Comparison of ENCODE assay signal across 8 mouse cellular contexts in genomic region chr9:53536558-53537320, GRCm38 (mm10). TPM values are rescaled to one million over a fixed set of nuclear protein-coding genes. Genes with fewer than 3 reads are reported as not detected.
DNase-seq lines count a peak whose midpoint lies in the region; ATAC-seq lines count a peak whose summit lies in the region.

Gene Atm, minus strand, starts transcription at chr9:53536740.
Gene Npat, plus strand, starts transcription at chr9:53537047.

- no peaks in the 10 kb centered on the region for H3K9me3 ChIP-seq in heart, embryonic 13.5 days
- H3K9me3 ChIP-seq in liver, embryonic 12.5 days (replicated peaks) = no peaks in the 10 kb centered on the region
- H3K9me3 ChIP-seq in stomach, embryonic 15.5 days = no peaks in the 10 kb centered on the region

- peak within 1 kb of the TSS; percentile 96 for H3K9ac ChIP-seq in heart, embryonic 13.5 days
- peak within 1 kb of the TSS; percentile 96 for H3K9ac ChIP-seq in liver, embryonic 12.5 days
- H3K9ac ChIP-seq in stomach, embryonic 15.5 days = peak within 1 kb of the TSS; percentile 80

- WGBS in heart, embryonic 13.5 days = under 1% methylated on average over 69 of the region's 69 CpGs
- WGBS in liver, embryonic 12.5 days (ENCODE audit: insufficient replicate concordance) = under 1% methylated on average over 69 of the region's 69 CpGs
- WGBS in stomach, embryonic 15.5 days = under 1% methylated on average over 63 of the region's 69 CpGs

- peaks cover 13% of the 10 kb centered on the region for H3K36me3 ChIP-seq in heart, embryonic 13.5 days
- H3K36me3 ChIP-seq in liver, embryonic 12.5 days = peaks cover 20% of the 10 kb centered on the region
- H3K36me3 ChIP-seq in stomach, embryonic 15.5 days = no peaks in the 10 kb centered on the region

- peak; percentile 100 for DNase-seq in CD4-positive, CD25-positive, alpha-beta regulatory T cell, adult 2 months (ENCODE audit: low read depth, low spot score)
- DNase-seq in fat pad, adult 2 months (ENCODE audit: extremely low read depth, low read depth, low spot score) = peak; percentile 77
- peak; percentile 100 for DNase-seq in kidney, postnatal 10 days
- peak; percentile 99 for DNase-seq in natural killer cell, adult 2 months (ENCODE audit: low spot score in 2 of 2)

- 0 out of 2 replicates have a peak, but pooled peaks cover 2% of the 10 kb centered on the region for H3K4me1 ChIP-seq in brown adipose tissue, adult 24 weeks (ENCODE audit: control insufficient read depth, insufficient read depth, insufficient read length, low read length)
- peaks cover 27% of the 10 kb centered on the region for H3K4me1 ChIP-seq in heart, embryonic 13.5 days
- H3K4me1 ChIP-seq in liver, embryonic 12.5 days = peaks cover 35% of the 10 kb centered on the region
- H3K4me1 ChIP-seq in stomach, embryonic 15.5 days = peaks cover 5% of the 10 kb centered on the region

- peak; percentile 99 for ATAC-seq in heart, embryonic 13.5 days (ENCODE audit: extremely low read depth, insufficient number of reproducible peaks, low FRiP score, low TSS enrichment)
- peak; percentile 99 for ATAC-seq in liver, embryonic 12.5 days
- peak; percentile 99 for ATAC-seq in stomach, embryonic 15.5 days (ENCODE audit: insufficient read depth, low FRiP score, low read depth)

- peak within 1 kb of the TSS; percentile 40; the same call in 1 of the 2 replicates for H3K27ac ChIP-seq in brown adipose tissue, adult 24 weeks (replicated peaks; ENCODE audit: low read depth, low read length)
- H3K27ac ChIP-seq in heart, embryonic 13.5 days (replicated peaks) = peak within 1 kb of the TSS; percentile 95
- H3K27ac ChIP-seq in liver, embryonic 12.5 days = peak within 1 kb of the TSS; percentile 92
- H3K27ac ChIP-seq in stomach, embryonic 15.5 days = peak within 1 kb of the TSS; percentile 96

- peak within 1 kb of the TSS; percentile 92 for H3K4me2 ChIP-seq in heart, embryonic 13.5 days
- peak within 1 kb of the TSS; percentile 87 for H3K4me2 ChIP-seq in liver, embryonic 12.5 days
- H3K4me2 ChIP-seq in stomach, embryonic 15.5 days = peak within 1 kb of the TSS; percentile 74

- H3K4me3 ChIP-seq in brown adipose tissue, adult 24 weeks (ENCODE audit: insufficient read depth, low read depth, low read length) = peak within 1 kb of the TSS; percentile 76
- H3K4me3 ChIP-seq in heart, embryonic 13.5 days = peak within 1 kb of the TSS; percentile 98
- peak within 1 kb of the TSS; percentile 96 for H3K4me3 ChIP-seq in liver, embryonic 12.5 days
- peak within 1 kb of the TSS; percentile 75 for H3K4me3 ChIP-seq in stomach, embryonic 15.5 days (replicated peaks)

- no peaks in the 10 kb centered on the region for H3K27me3 ChIP-seq in heart, embryonic 13.5 days (replicated peaks)
- no peaks in the 10 kb centered on the region for H3K27me3 ChIP-seq in liver, embryonic 12.5 days (replicated peaks)
- no peaks in the 10 kb centered on the region for H3K27me3 ChIP-seq in stomach, embryonic 15.5 days (replicated peaks)

RNA-seq across cellular contexts. Expression of gene Atm, which starts in this region (rescaled TPM):
- polyA plus RNA-seq in brown adipose tissue, adult 24 weeks (2012; ENCODE audit: insufficient read depth, insufficient read length, missing spikeins) = 3.9 and 6.0 TPM in 2 replicates
- 6.0 and 7.8 TPM in 2 replicates for polyA plus RNA-seq in heart, embryonic 13.5 days (2015; fragmentation: Nextera tagmentation; extraction: Ambion mirVana)
- polyA plus RNA-seq in liver, embryonic 12.5 days (2016; fragmentation: Nextera tagmentation; extraction: Ambion mirVana) = 5.8 and 7.4 TPM in 2 replicates
- polyA plus RNA-seq in stomach, embryonic 15.5 days (2015; fragmentation: Nextera tagmentation; extraction: Ambion mirVana) = 11.8 and 12.4 TPM in 2 replicates

RNA-seq across cellular contexts. Expression of gene Npat, which starts in this region (rescaled TPM):
- polyA plus RNA-seq in brown adipose tissue, adult 24 weeks (2012; ENCODE audit: insufficient read depth, insufficient read length, missing spikeins) = 2.4 and 2.5 TPM in 2 replicates
- 11.9 and 12.4 TPM in 2 replicates for polyA plus RNA-seq in heart, embryonic 13.5 days (2015; fragmentation: Nextera tagmentation; extraction: Ambion mirVana)
- 12.4 and 13.8 TPM in 2 replicates for polyA plus RNA-seq in liver, embryonic 12.5 days (2016; fragmentation: Nextera tagmentation; extraction: Ambion mirVana)
- polyA plus RNA-seq in stomach, embryonic 15.5 days (2015; fragmentation: Nextera tagmentation; extraction: Ambion mirVana) = 14.6 and 15.6 TPM in 2 replicates

Comparison
In these comparisons a context has a peak if more than half of its experiments do, and no peak if none do; other contexts are left out.
1. Peak in every context shown above with its lines: DNase-seq, ATAC-seq, H3K4me3 ChIP-seq and H3K27ac ChIP-seq.
2. H3K27ac ChIP-seq: peak in every context shown above with its lines; median percentile 96 in stomach, embryonic 15.5 days; 95 in heart, embryonic 13.5 days; 92 in liver, embryonic 12.5 days; 40 in brown adipose tissue, adult 24 weeks.